Mouse (Mus musculus): ENCODE data around the gene Ern1.

Ern1 gene

GRCm38 (mm10) chr11:106350853-106351252 is 136.8 kb downstream of the Ern1 start:
- no peak for DNase-seq (ENCODE audit: low read depth, low spot score)

GRCm38 (mm10) chr11:106349772-106350171 is 137.9 kb downstream of the Ern1 start:
- no peak for DNase-seq (ENCODE audit: low read depth, low spot score)

- DNase-seq (ENCODE audit: low read depth, low spot score): no peak
Measured at GRCm38 (mm10) chr11:106344910-106345309, 142.7 kb downstream of the Ern1 start.
